11 mouse cellular contexts compared by ENCODE assay signal in genomic region chr3:37962043-37962810, GRCm38 (mm10).
DNase-seq lines count a peak whose midpoint lies in the region; ATAC-seq and TF ChIP-seq lines count a peak whose summit lies in the region.
"Had no signal": no experiment of that assay in that cellular context is flagged by ENCODE, and none has a peak within 500 bp of the region (broad histone marks: within the 10 kb centered on the region; RNA-seq: fewer than 3 reads in every experiment).

No protein-coding gene starts in this region.

- no peak overlapping the region for H3K27ac ChIP-seq in liver, postnatal 0 days (ENCODE audit: low read depth)
- no peak overlapping the region for H3K27ac ChIP-seq in intestine, embryonic 15.5 days
- no peak overlapping the region for H3K27ac ChIP-seq in thymus, adult 2 months (ENCODE audit: control insufficient read depth, insufficient read depth, low read length)
- H3K27ac ChIP-seq: macrophage had no signal

- H3K9me3 ChIP-seq in liver, postnatal 0 days (ENCODE audit: low read length) = no peaks in the 10 kb centered on the region
- H3K9me3 ChIP-seq in intestine, embryonic 15.5 days = no peaks in the 10 kb centered on the region

- WGBS in liver, postnatal 0 days (ENCODE audit: insufficient replicate concordance) = 63% methylated on average over 12 of the region's 12 CpGs
- 55% methylated on average over 12 of the region's 12 CpGs for WGBS in intestine, embryonic 15.5 days
- 90% methylated on average over 12 of the region's 12 CpGs for WGBS in thymus, adult 2 months

- ATAC-seq in liver, postnatal 0 days = peak; percentile 70
- ATAC-seq in intestine, embryonic 15.5 days = peak; percentile 85
- no peak for ATAC-seq in erythroid progenitor cell, adult 5-6 weeks (replicated peaks; ENCODE audit: low FRiP score, poor library complexity, severe bottlenecking)

- TF ChIP-seq POLR2A in myocyte (IDR thresholded peaks at IDR 0.05; ENCODE audit: insufficient read length, low read depth) = no peak
- TF ChIP-seq POLR2A in thymus, adult 2 months (IDR thresholded peaks at IDR 0.05; ENCODE audit: control insufficient read depth, extremely low read depth, insufficient read depth, low read length, poor library complexity) = no peak

- peaks cover 3% of the 10 kb centered on the region; the same call in 1 of the 2 replicates for H3K4me1 ChIP-seq in liver, postnatal 0 days (ENCODE audit: insufficient read depth)
- no peaks in the 10 kb centered on the region; the same call in 1 of the 2 replicates for H3K4me1 ChIP-seq in intestine, embryonic 15.5 days (replicated peaks)
- no peaks in the 10 kb centered on the region for H3K4me1 ChIP-seq in thymus, adult 2 months (replicated peaks; ENCODE audit: control insufficient read depth, insufficient read depth, low read length)

- H3K79me2 ChIP-seq in myocyte (ENCODE audit: control insufficient read depth, insufficient read depth) = no peaks in the 10 kb centered on the region

- no peaks in the 10 kb centered on the region for H3K36me3 ChIP-seq in liver, postnatal 0 days (replicated peaks; ENCODE audit: insufficient read depth, low read length)
- no peaks in the 10 kb centered on the region for H3K36me3 ChIP-seq in intestine, embryonic 15.5 days
- H3K36me3 ChIP-seq in myocyte (ENCODE audit: control insufficient read depth, insufficient read depth) = no peaks in the 10 kb centered on the region
- no peaks in the 10 kb centered on the region for H3K36me3 ChIP-seq in thymus, adult 2 months (ENCODE audit: control insufficient read depth, insufficient read depth, low read length)

- DNase-seq in liver, postnatal 0 days = peak; percentile 48
- DNase-seq in liver = no peak
- DNase-seq in kidney, postnatal 25 days = peak; percentile 85 to 86
- no peak for DNase-seq in thymus, adult 2 months
- DNase-seq in cerebellum, adult 8-10 months = no peak
- DNase-seq: adrenal gland, postnatal 14 days; cerebellum, adult 2 months had no signal

- no peaks in the 10 kb centered on the region for H3K27me3 ChIP-seq in liver, postnatal 0 days (ENCODE audit: insufficient read depth, low read length)
- H3K27me3 ChIP-seq in intestine, embryonic 15.5 days (replicated peaks) = no peaks in the 10 kb centered on the region
- no peaks in the 10 kb centered on the region for H3K27me3 ChIP-seq in myocyte (ENCODE audit: control insufficient read depth, insufficient read depth, insufficient read length)
- no peaks in the 10 kb centered on the region for H3K27me3 ChIP-seq in thymus, adult 2 months (ENCODE audit: control insufficient read depth, insufficient read depth, low read length)

- no peak overlapping the region for H3K9ac ChIP-seq in liver, postnatal 0 days (replicated peaks)
- no peak overlapping the region for H3K9ac ChIP-seq in intestine, embryonic 15.5 days

- no peak overlapping the region for H3K4me3 ChIP-seq in liver, postnatal 0 days (ENCODE audit: low read depth, low read length)
- H3K4me3 ChIP-seq in intestine, embryonic 15.5 days (replicated peaks) = no peak overlapping the region
- no peak overlapping the region for H3K4me3 ChIP-seq in myocyte
- H3K4me3 ChIP-seq in thymus, adult 2 months (ENCODE audit: control insufficient read depth, insufficient read depth, low read length) = no peak overlapping the region

- no peak for TF ChIP-seq EP300 in liver, postnatal 0 days (IDR thresholded peaks at IDR 0.05; ENCODE audit: low read depth)

- H3ac ChIP-seq in myocyte (ENCODE audit: control insufficient read depth, insufficient read length) = no peak overlapping the region

- no peak for TF ChIP-seq CTCF in liver, postnatal 0 days (IDR thresholded peaks at IDR 0.05; ENCODE audit: low read depth)
- TF ChIP-seq CTCF in thymus, adult 2 months (IDR thresholded peaks at IDR 0.05; ENCODE audit: borderline replicate concordance, control insufficient read depth, extremely low read depth, insufficient read depth, low read length, poor library complexity) = no peak

- H3K4me2 ChIP-seq in liver, postnatal 0 days (ENCODE audit: low read depth, low read length) = peak overlapping the region; percentile 51; the same call in 1 of the 2 replicates
- H3K4me2 ChIP-seq in intestine, embryonic 15.5 days (replicated peaks) = peak overlapping the region; percentile 16
- no peak overlapping the region for H3K4me2 ChIP-seq in myocyte (ENCODE audit: low read depth)

TF ChIP-seq in myocyte, 11 proteins besides CTCF, POLR2A, EP300 and RAD21:
- TF ChIP-seq CEBPB (IDR thresholded peaks at IDR 0.05; ENCODE audit: insufficient read depth, poor library complexity, severe bottlenecking) (peak; percentile 56; the same call in 1 of the 2 replicates), TCF12 (IDR thresholded peaks at IDR 0.05; ENCODE audit: insufficient read depth, poor library complexity, severe bottlenecking) (no peak)

Comparison
In these comparisons a context has a peak if more than half of its experiments do, and no peak if none do; other contexts are left out.
1. DNase-seq: peak in liver, postnatal 0 days (single experiment) and kidney, postnatal 25 days (2 of 2); none in liver (single experiment), thymus, adult 2 months (single experiment) and cerebellum, adult 8-10 months (single experiment).